Mouse (Mus musculus) liver, embryonic 14.5 days (tissue): ENCODE results near the gene Zfp644.

Experiments used
- CTCF ChIP-seq: IDR thresholded peaks from 2 replicates; pipeline ENCODE4 v1.5.1; 2016; ENCODE audit warnings: antibody characterized with exemption, low read depth, control low read depth
- EP300 ChIP-seq: IDR thresholded peaks from 2 replicates; pipeline ENCODE4 v1.6.1; 2016; ENCODE audit warnings: antibody characterized with exemption, low read depth

GRCm38 (mm10) chr5:106604381-106604780 lies 92.7 kb downstream of the Zfp644 start:
- TF ChIP-seq CTCF (no peak), EP300 (no peak)
